Mouse (Mus musculus) erythroid progenitor cell, adult 5-6 weeks (primary cell): ENCODE results near the gene Was. TPM values are rescaled to one million over a fixed set of nuclear protein-coding genes. Genes with fewer than 3 reads are reported as not detected.
"Not testable (repeated sequence)": the region's sequence is repeated elsewhere in the genome, so short reads cannot be mapped to it uniquely, and the experiment has no call there.

ENCODE experiments used
- ATAC-seq: replicated peaks from 2 replicates; pipeline ENCODE4 v1.8.0; 2016; ENCODE audit warnings: moderate number of reproducible peaks, mild to moderate bottlenecking, moderate TSS enrichment, inconsistent platforms; ENCODE audit not compliant: poor library complexity, low FRiP score, severe bottlenecking
- total RNA-seq, 2 experiments: library from RNA; stranded (forward) in 1 of 2; stranded (reverse) in 1 of 2; fragments of 150-400 nt in 1 of 2; fragments of 186-747, 209-891 nt in 1 of 2; gene quantifications; 2 replicates each; pipeline versions ENCODE4 v1.2.3 to v1.2.4; 2015 to 2017; ENCODE audit warnings: low replicate concordance in 2 of 2

Was gene
- total RNA-seq (2015; ENCODE audit: low replicate concordance): 14.8 and 22.2 TPM in 2 replicates
- 11.6 and 12.4 TPM in 2 replicates for total RNA-seq (2017; ENCODE audit: low replicate concordance)

DNA sequence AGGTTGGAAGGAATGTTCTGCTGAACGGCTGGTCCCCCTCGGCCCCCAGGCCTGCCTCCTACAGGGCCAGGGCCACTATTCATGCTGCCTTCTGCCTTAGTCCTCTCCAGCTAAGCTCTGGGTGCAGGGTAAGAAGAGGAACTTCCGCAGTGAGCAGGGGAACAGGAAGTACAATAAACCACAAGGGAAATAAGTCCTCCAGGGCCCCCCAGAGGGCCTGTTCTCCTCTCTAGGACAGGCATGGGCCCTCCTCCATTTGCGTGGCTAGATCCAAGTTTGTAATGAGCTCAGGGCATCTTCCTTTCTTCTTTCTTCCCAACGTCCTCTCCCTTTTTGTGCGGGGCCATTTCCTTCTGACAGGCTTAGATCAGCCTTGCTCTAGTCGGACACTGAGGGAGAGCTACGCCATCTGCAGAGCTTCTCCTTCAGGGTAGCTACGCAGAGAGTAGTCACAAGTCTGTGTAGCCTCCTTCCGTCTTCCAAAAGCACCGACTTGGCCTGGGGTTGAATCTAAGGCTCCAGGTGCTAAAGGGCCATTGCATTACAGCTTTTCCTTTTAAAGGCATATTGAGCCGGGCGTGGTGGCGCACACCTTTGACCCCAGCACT lies at the start of gene Was:
TSS of gene Was (minus strand) at position 153 of the 608 bp plus-strand sequence.
- peak; percentile 54; the same call in 1 of the 2 replicates for ATAC-seq

DNA sequence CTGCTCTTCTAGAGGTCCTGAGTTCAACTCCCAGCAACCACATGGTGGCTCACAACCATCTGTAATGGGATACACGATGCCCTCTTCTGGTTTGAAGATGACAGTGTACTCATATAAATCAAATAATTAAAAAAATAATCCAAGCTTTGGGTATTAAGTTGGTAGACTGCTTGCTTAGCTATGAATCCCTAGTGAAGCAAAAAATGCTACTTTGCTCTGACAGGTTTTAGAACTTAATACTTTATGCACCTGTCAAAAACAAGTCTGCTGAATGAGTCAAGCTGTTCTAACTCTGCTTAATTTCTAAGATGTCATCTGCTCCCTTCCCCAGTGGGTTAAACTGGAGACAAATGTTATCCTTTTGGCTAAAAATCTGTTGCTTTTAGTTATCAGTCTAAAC lies 49.2 kb upstream of the Was start:
- no peak for ATAC-seq

DNA sequence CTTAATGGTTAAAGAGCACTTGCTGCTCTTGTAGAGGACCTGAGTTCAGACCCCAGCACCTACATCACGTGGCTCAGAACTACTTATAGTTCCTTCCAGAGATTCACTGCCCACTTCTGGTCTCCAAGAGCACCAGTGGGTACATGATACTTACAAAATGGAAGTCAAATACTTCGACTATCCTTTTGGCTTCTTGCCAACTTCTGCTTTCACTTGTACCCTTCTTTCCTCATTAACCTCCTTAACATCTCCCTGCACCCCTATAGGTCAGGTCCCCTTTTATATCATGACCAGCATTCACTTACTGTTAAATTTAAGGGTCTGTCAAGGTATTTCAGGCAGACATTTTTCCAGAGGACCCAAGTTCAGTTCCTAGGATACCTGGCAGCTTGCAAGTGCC lies 45.6 kb upstream of the Was start:
- no peak for ATAC-seq

DNA sequence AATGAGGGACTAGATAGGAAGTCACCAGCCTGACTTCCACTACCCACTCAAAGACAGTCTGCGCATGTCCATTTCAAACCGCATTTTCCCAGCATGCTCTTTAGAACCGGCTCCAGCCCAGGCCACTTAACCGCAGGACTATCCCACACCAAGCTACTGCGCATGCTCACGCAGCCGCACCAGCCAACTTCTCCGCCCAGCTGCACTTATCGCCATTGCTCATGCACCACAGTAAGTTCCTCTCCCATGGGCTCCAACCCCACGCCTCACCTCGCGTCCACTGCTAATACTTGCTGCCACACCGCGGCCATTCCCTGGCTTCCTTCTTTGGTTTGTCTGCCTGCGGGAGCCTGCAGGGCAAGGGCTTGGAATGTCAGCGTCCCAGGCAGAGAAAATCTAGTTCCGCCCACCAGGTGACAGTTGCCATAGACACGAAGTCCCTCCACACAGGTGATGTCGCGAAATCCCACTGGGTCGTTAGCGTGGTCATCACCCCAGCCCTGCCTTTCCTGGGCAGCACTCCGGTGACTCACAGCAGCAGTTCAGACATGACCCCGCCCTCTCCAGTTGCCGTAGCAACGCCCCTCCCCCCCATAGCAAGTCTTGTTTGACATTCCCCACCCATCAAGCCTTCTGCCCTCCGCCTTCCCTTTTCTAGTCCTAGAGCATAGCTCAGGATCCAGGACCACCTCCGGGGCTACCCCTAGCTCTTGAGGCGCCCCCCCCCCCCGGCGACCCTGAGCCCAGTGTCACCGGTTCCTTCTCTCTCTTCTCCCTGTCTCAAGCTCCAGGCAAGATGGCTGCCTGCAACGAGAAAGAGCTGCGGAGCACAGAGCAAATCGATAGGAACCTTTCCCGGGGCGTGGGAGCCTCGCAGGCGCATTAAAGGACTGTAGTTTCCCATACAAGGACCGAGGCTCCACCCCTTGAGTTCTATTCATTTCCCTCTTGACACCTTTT lies 42.0 kb upstream of the Was start, which contains the start of gene Wdr13:
TSS of gene Wdr13 (minus strand) at position 876 of the 960 bp plus-strand sequence.
- ATAC-seq: peak; percentile 96

DNA sequence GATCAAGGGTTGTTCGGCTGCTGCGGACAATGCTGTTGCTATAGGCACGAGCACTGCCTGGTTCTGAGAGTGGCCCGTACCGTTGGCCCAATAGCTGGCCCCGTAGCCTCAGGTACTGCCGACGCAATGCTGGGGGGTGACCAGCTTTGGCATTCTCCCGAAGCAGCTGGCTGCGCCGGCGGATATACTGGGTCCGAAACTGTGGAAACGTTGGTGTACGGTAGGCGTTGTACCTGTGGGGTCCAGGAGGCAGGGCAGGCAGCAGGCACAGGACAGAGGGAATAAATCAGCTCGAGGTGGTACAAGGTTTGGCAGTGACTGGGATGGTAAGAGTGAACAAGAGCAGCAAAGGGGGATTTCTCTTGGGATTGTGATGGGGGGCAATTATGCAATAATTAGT lies 41.1 kb upstream of the Was start:
- ATAC-seq: no peak

DNA sequence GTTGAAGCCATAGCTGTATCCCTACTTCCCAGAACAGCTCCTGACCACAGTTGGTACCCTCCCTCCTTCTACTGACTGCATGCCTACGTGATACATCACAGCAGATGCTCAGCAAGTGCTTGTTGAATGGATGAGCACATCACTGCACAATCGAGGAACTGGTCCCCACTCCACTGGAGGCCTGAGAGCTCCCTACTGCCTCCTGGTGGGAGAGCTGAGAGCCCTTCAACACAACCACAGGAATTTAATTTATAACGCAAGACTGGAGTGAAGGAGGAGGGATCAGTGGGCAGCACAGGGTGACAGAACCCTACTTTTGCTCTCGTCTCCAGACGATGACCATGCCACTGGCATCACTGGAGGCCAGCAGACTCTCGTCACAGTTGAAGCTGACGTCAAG lies 34.9 kb upstream of the Was start:
- ATAC-seq: peak; percentile 34; the same call in 1 of the 2 replicates

DNA sequence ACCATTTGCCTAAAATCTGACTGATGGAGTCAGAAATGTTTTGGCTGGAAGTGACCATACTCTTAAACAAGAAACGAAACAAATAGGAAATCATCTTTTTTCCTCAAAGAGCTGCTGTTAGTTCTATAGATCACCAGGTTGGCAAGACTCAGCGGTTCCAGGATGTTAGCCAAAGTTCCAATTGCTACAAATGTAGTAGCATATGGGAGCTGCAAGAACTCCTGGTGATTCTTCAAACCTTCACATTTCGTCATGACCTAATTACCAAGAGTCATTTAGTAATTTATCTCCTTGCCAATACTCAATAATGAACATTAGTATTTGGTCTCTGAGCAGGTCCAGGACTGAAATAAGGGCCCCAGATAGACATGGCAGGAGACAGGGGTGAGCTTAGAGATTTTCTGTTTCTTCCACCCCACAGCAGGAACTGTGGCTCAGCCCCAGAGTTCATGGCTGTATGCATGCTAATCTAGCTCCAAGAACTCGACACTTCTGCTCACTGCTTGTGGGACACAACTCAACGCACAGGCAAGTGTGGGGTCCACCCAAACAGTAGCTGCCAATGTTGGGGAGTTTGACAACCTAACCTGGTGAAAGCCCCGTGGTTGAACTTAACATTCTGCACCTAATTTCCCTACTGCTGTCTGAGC lies 33.6 kb upstream of the Was start:
- no peak for ATAC-seq

DNA sequence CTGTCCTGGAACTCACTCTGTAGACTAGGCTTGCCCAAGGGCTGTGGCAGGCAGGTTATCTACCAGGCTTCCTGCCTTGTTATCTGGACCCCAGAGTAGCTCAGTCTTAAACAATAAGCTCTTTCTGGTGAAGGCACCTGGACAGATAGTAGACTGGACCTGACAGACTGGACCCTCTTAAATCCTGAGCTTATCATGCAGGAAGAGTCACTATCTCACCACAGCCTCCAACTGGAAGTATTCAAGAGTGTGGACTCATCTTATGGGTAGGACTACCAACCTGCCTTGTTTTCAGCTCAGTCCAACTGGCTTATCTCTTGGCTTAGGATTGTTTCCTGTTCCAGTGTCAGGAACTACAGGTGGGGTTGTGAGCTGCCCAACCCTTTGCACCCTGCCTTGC lies 27.0 kb upstream of the Was start:
- no peak for ATAC-seq

DNA sequence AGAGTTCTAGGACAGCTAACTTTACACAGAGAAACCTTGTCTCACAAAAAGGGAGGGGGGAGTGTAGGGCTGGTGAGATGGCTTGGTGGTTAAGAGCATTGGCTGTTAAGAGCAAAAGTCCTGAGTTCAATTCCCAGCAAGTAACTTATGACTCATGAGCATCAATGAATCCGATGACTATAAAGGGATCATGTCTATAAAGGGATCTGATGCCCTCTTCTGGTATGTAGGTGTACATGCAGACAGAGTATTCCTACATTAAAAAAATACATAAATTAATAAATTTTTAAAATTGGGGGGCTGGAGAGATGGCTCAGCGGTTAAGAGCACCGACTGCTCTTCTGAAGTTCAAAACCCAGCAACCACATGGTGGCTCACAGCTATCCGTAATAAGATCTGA lies 25.0 kb upstream of the Was start:
- ATAC-seq: no peak

DNA sequence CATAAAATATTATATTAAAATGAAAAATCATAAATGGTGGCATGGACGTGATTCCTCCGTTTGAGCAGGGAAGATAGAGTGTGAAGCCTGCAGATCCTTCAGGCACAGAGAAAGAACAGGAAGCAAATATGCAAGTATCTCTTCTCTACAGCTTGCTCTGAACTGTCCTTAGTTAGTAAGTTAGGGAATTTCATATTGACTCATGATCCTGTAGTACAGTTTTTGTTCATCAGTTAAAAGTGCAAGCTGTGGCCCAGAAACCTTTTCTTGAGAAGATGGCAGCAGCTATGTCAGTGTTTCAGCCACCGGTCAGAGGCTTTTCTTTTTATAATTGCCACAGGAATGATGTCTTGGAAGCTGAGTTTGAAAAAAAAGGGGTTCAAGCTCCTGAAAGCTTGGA lies 14.7 kb upstream of the Was start:
- ATAC-seq: no peak

DNA sequence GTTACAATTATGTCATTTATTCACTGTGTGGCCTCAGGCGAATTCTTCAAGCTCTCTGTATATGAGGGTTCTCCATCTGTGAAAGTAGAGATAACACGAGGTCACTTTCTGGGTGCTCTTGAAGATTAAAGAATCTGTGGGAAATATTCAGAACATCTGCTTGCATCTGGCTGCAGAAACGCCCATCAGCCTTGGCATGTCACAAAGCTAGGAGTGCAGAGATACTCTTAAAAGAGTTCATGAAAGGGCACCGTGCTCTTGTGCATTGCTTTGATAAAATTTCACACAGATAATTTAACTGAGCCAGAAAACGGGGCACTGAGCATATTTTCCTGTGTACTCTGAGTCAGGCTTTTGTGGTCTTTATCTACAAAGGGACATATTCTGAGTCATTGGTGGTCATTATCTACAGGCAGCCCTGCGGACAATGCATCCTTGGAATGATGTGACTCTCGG lies 11.9 kb upstream of the Was start:
- peak; percentile 98 for ATAC-seq

DNA sequence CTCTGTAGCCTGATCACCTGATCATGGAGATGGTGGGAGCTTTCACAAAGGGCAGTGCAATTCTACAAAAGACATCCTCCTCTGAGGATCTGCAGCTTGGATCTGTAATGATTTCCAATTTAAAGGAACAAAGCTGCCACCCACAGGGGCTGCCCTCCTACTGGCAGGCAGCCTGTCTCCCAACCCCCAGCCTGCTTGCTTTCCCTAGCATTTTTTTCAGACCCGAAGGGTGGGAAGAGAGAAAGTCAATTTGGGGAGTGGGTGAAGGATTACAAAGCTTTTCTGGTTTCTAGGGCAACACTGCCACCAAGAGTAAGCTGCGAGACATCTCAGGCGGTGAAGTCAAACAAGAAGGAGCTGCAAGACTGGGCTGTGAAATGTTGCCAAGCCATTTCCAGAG lies 10.7 kb upstream of the Was start:
- no peak for ATAC-seq

DNA sequence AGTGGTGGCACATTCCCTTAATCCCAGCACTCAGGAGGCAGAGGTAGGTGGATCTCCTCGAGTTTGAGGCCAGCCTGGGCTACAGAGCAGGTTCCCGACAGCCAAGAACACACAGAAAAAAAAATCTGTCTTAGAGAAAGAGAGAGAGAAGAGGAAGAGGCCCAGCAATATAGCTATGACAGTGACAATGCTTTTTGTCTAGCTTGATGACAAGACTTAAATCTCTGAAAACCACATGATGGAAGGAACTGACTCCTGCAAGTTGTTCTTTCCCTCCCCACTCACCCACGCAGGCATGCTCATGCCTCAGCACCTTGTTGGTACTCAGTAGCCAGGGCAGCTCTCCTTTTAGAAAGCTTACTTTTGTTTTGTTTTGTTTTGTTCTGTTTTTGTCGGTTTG lies 9.1 kb upstream of the Was start:
- ATAC-seq: no peak

DNA sequence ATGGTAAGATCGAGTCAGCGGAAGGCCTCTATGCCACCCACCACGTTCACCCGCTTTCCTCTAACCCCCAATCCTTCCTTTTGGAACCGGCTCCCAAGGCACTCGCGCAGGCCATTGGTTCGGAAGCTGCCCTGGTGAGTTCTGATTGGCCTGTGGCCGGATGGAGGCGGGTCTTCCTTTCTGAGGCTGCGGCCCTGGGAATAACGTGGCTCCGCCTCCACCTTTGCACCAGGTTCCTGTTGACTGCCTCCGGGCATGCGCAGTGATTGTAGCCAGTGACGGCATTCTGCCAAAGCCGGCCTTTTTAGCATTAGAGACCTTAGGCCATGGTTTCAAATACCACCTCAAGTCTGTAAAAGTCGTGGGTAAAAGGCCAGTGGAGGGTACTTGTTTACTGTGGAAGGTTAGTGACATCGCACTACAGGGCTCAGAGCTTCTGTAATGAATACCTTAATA lies 6.5 kb upstream of the Was start:
- ATAC-seq: peak; percentile 97

DNA sequence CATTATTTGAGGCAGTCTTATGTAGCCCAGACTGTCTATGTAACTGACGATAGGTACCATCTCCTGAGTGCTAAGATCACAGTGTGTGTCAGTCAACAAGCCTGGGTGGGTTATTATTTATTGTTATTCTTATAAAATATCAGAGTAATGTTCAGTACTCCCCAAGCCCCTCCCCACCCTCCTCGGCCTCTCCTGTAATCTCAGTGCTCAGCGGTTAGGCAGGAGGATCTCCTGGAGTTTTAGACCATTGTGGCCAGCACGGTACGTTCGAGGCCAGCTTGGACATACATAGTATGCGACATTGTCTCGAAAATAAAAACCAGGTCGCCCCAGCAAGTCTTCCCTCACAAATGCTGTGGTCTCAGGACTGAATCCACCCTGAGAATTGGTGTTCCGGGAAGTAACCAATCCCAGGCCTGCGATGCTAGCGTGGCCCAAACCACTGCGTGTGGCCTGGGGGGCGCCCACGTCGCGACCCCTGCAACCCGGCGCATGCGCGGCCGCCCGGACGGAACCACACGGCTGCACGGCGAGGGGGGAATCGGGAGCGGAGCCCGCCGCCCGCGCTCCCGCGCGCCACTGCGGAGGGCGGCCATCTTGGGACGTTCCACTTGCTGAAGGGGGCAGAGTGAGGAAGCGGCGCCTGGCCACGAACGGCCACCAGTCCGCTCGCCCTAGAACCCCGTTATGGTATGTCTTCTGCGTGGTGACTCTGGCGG lies 5.9 kb upstream of the Was start:
- peak; percentile 88 for ATAC-seq

DNA sequence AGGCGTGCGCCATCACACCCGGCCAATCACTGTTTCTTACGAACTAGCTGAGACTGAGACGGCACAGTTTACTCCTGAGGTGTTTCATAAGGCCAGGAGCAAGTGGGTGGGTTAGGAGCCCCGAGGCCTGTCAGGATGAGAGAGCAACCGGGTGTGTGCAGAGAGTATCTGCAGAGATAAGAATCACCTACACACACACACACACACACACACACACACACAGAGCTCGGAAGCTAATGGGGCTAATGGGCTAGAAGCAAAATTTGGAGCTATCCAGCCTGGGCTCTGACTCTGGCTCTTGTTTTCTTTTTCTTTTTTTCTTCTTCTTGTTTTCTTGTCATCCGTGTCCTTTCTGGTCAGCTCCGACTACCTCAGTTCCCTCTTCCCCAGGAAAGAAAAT lies 5.2 kb upstream of the Was start:
- ATAC-seq: no peak

DNA sequence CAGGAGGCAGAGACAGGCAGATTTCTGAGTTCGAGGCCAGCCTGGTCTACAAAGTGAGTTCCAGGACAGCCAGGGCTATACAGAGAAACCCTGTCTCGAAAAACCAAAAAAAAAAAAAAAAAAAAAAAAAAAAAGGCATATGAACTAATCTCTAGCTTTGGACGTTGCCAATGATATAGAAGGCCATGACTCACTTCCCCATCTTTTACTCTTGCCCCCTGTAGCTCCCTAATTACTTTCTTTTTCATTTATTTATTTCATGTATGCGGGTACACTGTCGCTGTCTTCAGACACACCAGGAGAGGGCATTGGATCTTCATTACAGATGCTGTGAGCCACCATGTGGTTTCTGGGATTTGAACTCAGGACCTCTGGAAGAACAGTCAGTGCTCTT lies 653 bp upstream of the Was start:
- not testable (repeated sequence) for ATAC-seq

DNA sequence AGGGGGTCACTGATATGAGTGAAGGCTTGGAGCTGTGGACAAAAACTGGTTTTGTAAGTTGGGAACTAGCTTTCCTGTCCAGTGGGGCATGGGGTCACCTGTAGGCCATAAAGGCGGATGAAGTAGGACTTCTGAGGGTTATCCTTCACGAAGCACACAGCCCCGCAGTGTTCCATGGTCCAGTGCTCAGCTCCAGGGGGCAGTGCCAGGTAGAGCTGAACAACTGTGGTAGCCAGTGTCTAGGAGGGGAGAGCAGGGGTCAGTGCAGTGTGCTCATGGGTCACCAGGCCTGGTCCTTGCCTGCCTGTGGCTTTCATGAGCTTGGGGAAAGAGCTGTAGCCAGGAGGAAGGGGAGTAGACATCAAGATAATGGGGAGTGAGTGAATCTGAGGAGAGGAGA lies 552 bp downstream of the Was start:
- ATAC-seq: no peak

DNA sequence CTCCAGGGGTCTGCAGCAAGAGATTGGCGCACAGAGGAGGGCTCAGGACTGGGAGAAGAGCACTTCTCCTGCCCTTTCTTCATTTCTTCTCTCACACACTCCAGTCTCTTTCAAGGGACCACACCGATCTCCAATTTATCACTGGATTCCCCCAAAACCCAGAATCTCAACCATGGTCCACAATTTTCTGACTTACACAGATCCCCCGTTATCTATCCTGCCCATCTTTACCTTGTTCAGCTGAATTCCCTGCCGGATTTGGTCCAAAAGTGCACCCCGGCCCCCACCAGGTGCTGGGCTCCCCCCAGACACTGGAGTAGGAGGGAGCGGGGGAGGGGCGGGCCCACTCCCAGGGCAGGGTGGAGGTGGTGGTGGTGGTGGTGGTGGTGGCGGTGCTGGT lies 4.7 kb downstream of the Was start:
- no peak for ATAC-seq

DNA sequence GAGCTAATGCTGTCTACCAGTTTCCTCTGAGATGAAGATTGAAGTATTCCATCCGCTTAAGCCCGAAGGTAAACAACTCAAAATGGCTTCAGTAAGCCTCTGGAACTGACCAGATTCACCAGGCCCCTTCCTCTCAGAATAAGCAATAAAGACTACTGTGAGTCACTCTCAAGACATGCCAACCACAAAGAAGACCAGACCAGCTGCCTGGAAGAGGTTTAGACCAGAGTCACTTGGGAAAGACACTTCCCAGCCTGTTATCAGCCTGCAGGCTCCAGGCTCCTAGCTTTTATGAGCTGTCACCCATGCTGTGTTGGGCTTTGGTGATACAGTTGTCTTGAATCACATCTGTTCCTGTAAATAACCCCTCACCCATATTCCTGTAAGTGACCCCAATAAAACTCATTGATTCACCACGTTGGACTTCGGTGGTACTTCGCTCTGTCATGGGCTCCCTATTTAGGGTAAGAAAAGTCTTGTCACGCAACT lies 5.5 kb downstream of the Was start:
- no peak for ATAC-seq
